Mouse (Mus musculus) neural tube, embryonic 14.5 days (tissue): Measurements from ENCODE around the gene Ell2. TPM values are rescaled to one million over a fixed set of nuclear protein-coding genes. Genes with fewer than 3 reads are reported as not detected.
"Not testable (repeated sequence)": the region's sequence is repeated elsewhere in the genome, so short reads cannot be mapped to it uniquely, and the experiment has no call there.

ENCODE experiments used
- ATAC-seq: fragments of 200-750 bp; cut with Nextera tagmentation; 2 replicates; pipeline ENCODE4 v1.8.0; 2017; ENCODE audit warnings: low read depth, mild to moderate bottlenecking, moderate TSS enrichment, moderate library complexity
- H3K27ac ChIP-seq: fragments of 300-500 bp; sonication (generic); 2 replicates; pipeline ENCODE4 v1.5.1; 2014; ENCODE audit warnings: low read depth, mild to moderate bottlenecking, control low read depth, low read length, moderate library complexity, mixed read lengths
- H3K27me3 ChIP-seq: fragments of 300-500 bp; sonication (generic); 2 replicates; pipeline ENCODE4 v1.6.1; 2014; ENCODE audit warnings: low read length; ENCODE audit not compliant: control insufficient read depth, insufficient read depth
- H3K36me3 ChIP-seq: fragments of 300-500 bp; sonication (generic); 2 replicates; pipeline ENCODE4 v1.6.1; 2014; ENCODE audit warnings: low read length, mixed read lengths; ENCODE audit not compliant: control insufficient read depth, insufficient read depth
- H3K4me1 ChIP-seq: fragments of 300-500 bp; sonication (generic); 2 replicates; pipeline ENCODE4 v1.6.1; 2014; ENCODE audit warnings: low read length; ENCODE audit not compliant: control insufficient read depth, insufficient read depth
- H3K4me2 ChIP-seq: fragments of 300-500 bp; sonication (generic); 2 replicates; pipeline ENCODE4 v1.6.1; 2014; ENCODE audit warnings: mild to moderate bottlenecking, low read depth, low read length, control low read depth
- H3K4me3 ChIP-seq: fragments of 300-500 bp; sonication (generic); 2 replicates; pipeline ENCODE4 v1.5.1; 2014; ENCODE audit warnings: low read depth, low read length, control low read depth, mixed read lengths
- H3K9ac ChIP-seq: fragments of 300-500 bp; sonication (generic); replicated peaks from 2 replicates; pipeline ENCODE4 v1.6.1; 2014; ENCODE audit warnings: low read depth, mild to moderate bottlenecking, control low read depth, low read length, mixed read lengths
- H3K9me3 ChIP-seq: fragments of 300-500 bp; sonication (generic); 2 replicates; pipeline ENCODE4 v1.6.1; 2016; ENCODE audit warnings: low read length; ENCODE audit not compliant: control insufficient read depth
- WGBS: fragments of 180-500 bp; shearing (Covaris S2); extraction: QIAGEN DNeasy Blood & Tissue Kit; methylation state at CpG from one replicate; pipeline ENCODE4 v1.1.7; 2014; 5-methylcytosine and 5-hydroxymethylcytosine counted together
- polyA plus RNA-seq: library from polyadenylated mRNA; unstranded; fragments of >200 nt; fragmentation: Nextera tagmentation; extraction: Ambion mirVana; gene quantifications from 2 replicates; pipeline ENCODE4 v1.2.1, GENCODE M21; 2014

The Ell2 gene
- polyA plus RNA-seq, 1 experiment from 2014 or later, result 2.0 TPM

DNA sequence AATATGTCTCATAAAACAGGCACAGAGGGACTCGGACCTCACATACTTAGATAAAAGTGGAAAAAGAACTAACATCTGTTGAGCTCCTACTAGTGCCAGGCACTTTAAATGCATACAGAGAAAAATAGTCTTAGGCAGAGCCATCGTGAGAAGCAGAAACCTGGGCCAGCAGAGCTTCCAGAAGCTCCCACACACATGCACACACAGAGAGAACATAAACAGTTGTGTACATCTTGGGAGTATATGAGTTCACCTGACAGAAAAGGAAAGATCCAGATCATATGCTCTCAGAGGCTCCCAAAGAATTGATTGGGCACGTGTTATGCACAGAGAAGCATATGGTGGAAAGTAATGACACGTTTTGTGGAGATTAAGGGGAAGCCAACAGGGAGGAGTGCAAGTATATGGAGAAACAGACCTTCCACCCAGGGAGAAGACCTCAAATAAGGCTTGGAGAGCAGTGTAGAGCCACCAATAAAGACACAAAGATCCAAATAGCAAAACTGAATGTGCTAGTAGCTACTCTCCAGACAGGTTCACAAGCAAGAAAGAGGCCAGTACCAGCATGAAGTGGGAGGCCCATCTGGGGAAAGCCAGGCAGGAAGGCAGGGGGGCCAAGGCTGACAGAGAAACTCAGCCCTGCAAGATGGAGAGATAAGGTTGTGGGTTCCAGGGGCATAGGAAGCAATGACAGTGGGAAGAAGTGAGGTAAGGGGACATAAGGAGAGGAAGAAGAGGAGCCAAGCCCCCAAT, 2.6 kb downstream of the Ell2 start:
- Histone ChIP-seq H3K9ac (no peak overlapping the region), H3K4me2 (peak overlapping the region; percentile 69; the same call in 1 of the 2 replicates), H3K27ac (no peak overlapping the region), H3K27me3 (no peaks in the 10 kb centered on the region), H3K4me1 (no peaks in the 10 kb centered on the region), H3K36me3 (no peaks in the 10 kb centered on the region), H3K4me3 (peak overlapping the region; percentile 56; the same call in 1 of the 2 replicates), H3K9me3 (no peaks in the 10 kb centered on the region)
- ATAC-seq, result no peak
- 44% methylated on average over 4 of the region's 4 CpGs for WGBS

DNA sequence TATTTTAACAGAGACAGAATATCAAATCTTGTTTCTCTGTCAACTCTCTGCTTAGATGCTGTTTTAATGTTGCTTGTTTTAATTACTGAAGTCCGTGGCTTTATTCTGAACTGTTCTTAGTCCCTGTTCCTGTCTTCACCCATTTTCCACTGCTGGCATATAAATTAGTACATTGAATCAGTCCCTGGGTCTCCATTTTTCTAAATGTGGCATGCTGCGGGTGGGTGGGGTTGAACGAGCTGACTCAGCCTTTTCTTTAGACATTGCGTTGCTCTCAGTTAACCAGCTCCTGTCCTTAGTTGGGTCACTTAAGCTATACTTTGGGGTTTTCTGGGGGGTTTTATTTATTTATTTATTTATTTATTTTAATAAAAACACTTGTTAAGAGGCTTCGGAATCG, 3.6 kb downstream of the Ell2 start:
- no peaks in the 10 kb centered on the region for H3K9me3 ChIP-seq
- WGBS, result 64% methylated on average over 6 of the region's 6 CpGs
- no peaks in the 10 kb centered on the region for H3K4me1 ChIP-seq
- ATAC-seq, result no peak
- no peaks in the 10 kb centered on the region for H3K27me3 ChIP-seq
- H3K4me3 ChIP-seq, result no peak overlapping the region
- H3K36me3 ChIP-seq, result no peaks in the 10 kb centered on the region
- no peak overlapping the region for H3K27ac ChIP-seq
- H3K4me2 ChIP-seq, result no peak overlapping the region
- H3K9ac ChIP-seq, result no peak overlapping the region

DNA sequence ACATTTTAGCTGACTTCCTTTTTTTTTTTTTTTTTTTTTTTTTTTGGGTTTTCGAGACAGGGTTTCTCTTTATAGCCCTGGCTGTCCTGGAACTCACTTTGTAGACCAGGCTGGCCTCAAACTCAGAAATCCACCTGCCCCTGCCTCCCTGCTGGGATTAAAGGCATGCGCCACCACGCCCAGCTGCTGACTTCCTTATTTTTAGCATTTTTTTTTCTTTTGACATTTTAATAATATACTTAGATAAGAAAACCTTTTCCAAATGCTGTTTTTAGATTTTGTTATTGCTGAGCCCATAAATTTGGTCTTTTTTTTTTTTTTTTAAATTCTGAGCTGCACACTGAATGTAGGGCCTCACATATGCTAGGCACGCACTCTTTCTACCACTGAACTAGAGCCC, 5.0 kb downstream of the Ell2 start:
- not testable (repeated sequence) for H3K4me1 ChIP-seq, H3K4me3 ChIP-seq, H3K9ac ChIP-seq, H3K9me3 ChIP-seq, H3K36me3 ChIP-seq, H3K4me2 ChIP-seq, ATAC-seq, H3K27ac ChIP-seq, H3K27me3 ChIP-seq
- 98% methylated on average over 3 of the region's 4 CpGs for WGBS

DNA sequence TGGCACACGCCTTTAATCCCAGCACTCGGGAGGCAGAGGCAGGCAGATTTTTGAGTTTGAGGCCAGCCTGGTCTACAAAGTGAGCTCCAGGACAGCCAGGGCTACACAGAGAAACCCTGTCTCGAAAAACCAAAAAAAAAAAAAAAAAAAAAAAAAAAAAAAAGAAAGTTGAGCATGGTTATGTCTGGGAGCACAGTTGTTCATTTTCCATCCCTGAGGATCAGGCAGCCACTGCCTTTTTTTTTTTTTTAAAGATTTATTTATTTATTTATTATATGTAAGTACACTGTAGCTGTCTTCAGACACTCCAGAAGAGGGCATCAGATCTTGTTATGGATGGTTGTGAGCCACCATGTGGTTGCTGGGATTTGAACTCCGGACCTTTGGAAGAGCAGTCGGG, 6.0 kb downstream of the Ell2 start:
- H3K4me3 ChIP-seq, H3K9ac ChIP-seq, H3K9me3 ChIP-seq, H3K4me2 ChIP-seq, H3K27me3 ChIP-seq, ATAC-seq, H3K36me3 ChIP-seq, H3K27ac ChIP-seq, H3K4me1 ChIP-seq: not testable (repeated sequence)
- 86% methylated on average over 5 of the region's 5 CpGs for WGBS

DNA sequence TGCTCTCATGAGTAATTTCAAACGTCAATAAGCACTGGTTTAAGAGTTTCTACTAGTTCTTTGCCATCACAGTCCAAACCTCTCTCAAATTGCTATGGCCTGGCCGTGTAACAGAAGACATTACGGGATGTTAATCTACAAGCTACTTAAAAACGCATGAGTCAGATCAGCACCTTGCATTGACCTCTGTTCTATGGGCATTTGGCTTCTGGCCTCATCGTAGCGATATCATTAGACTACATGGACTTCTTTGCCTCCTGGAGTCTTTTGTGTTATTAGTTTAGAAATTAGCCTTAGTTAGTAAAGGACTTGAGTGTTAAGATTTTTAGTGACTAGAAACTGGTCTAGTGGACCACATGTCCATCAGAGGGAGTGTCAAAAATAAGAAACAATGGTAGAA, 7.8 kb downstream of the Ell2 start:
- Histone ChIP-seq H3K27me3 (no peaks in the 10 kb centered on the region), H3K4me3 (no peak overlapping the region), H3K9ac (no peak overlapping the region), H3K4me2 (no peak overlapping the region), H3K36me3 (no peaks in the 10 kb centered on the region), H3K9me3 (no peaks in the 10 kb centered on the region), H3K27ac (no peak overlapping the region), H3K4me1 (no peaks in the 10 kb centered on the region)
- no peak for ATAC-seq
- WGBS, result 89% methylated on average over 6 of the region's 6 CpGs

DNA sequence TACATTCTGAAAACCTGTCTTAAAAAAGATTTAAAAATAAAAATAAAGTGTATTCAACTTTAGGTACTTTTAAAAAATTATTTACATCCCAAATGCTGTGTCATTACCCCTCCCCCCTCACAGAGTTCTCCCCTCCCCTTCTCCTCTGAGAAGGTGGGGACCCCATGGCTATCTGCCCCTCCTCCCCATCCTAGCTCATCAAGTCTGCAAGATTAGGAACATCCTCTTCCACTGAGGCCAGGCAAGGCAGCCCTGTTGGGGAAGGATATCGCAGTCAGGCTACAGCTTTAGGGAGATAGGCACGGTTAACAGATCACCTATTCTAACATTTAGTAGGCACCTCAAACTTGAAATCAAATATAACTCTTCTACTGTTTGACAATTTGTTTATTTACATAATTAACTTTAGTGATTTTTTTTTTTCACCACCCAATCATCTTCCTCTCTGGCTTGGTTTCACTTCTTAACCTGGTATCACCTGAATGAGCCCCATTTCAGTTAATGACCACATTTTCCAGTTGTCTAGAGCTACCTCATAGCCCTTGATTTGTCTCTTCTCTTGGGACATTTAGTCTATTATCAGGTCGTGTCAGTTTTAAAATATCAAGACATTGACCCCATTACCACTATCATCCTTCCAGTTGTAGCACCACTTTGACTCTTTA, 11.2 kb downstream of the Ell2 start:
- Histone ChIP-seq H3K4me2 (no peak overlapping the region), H3K27me3 (no peaks in the 10 kb centered on the region), H3K4me1 (no peaks in the 10 kb centered on the region), H3K9me3 (no peaks in the 10 kb centered on the region), H3K27ac (no peak overlapping the region), H3K9ac (no peak overlapping the region), H3K36me3 (no peaks in the 10 kb centered on the region), H3K4me3 (no peak overlapping the region)
- WGBS, result 72% methylated on average over 3 of the region's 3 CpGs
- ATAC-seq, result no peak; the same call in 1 of the 2 replicates

DNA sequence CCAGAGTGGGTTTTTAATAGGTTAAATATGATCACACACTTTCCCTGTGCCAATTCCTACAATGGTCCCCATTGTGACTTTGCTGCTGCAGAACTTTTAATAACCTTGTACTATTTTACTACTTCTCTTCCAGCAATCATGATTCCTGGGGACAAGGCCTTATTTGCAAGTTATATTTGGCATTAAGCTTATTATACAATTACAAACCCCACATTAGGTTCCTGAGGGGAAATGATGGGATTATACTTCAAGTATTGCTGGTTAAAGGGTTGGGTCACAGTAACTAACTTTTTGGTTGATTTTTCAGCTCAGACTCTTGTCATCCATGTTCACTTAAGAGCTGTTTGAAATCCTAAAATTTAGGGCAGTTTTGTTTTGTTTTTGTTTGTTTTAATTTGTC, 11.8 kb downstream of the Ell2 start:
- Histone ChIP-seq H3K9ac (no peak overlapping the region), H3K27me3 (no peaks in the 10 kb centered on the region), H3K4me3 (no peak overlapping the region), H3K27ac (no peak overlapping the region), H3K4me1 (no peaks in the 10 kb centered on the region), H3K4me2 (no peak overlapping the region), H3K36me3 (no peaks in the 10 kb centered on the region), H3K9me3 (no peaks in the 10 kb centered on the region)
- no peak for ATAC-seq

DNA sequence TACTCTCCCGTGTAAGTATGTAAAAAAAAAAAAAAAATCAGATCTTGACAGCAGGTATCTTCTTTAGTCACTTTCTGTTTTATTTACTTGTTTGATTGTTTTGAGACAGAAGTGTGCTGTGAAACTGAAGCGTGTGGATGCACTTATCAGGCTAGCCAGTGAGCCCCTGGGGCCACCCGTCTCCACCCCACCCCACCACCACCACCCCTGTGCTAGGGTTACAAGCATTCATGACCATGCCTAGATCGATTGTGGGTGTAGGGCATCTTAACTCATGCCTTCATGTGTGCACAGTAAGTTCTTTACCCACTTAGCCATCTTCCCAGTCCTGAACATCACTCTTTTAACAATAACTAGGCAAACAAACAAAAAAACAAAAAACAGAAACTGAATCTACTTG, 13.1 kb downstream of the Ell2 start:
- no peak overlapping the region for H3K27ac ChIP-seq
- no peak overlapping the region for H3K4me2 ChIP-seq
- no peaks in the 10 kb centered on the region for H3K27me3 ChIP-seq
- no peaks in the 10 kb centered on the region for H3K9me3 ChIP-seq
- no peaks in the 10 kb centered on the region for H3K36me3 ChIP-seq
- H3K9ac ChIP-seq, result no peak overlapping the region
- no peak for ATAC-seq
- no peaks in the 10 kb centered on the region for H3K4me1 ChIP-seq
- 88% methylated on average over 4 of the region's 4 CpGs for WGBS
- H3K4me3 ChIP-seq, result no peak overlapping the region

DNA sequence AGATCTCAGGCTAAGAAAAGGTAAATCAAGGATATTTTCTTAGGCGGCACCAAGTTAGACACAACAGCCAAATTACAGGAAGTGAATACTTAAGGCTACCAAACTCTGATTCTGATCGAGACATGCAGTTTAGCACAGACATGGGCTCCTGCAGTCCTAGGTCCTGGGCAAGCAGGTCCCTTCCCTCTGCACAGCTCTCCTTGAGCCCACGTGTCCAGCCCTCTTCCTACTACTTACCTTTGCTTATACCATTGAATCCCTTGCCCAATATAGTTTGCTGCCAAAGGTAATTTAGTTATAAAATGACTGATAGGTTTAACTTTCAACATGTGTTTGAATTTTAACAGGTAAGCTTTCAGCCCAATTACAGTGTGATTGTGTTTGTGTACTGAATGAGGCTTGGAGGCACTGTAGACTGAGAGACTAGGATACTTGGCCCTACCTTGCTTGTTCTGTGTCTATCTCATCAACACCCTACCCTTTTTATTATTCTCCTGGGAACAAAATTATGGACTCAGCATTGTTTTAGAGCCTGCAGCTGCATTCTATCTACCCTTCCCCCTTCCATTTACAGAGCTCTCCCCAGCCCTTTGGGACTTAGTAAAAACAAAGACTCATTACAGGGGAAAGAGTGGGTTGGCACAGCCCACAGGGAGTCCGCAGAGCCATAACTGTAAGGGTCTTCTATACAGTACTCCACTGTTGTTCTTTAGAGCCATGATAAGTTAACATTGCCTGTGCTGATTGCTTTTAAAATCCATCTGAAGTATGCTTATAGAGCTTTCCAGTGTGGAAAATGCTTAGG, 20.2 kb downstream of the Ell2 start:
- 65% methylated on average over 4 of the region's 4 CpGs for WGBS
- ATAC-seq, result peak; percentile 91

More for the DNA sequence above, 20.2 kb downstream of the Ell2 start:
- Histone ChIP-seq H3K27ac (no peak overlapping the region), H3K9me3 (no peaks in the 10 kb centered on the region), H3K36me3 (no peaks in the 10 kb centered on the region), H3K9ac (no peak overlapping the region), H3K4me1 (no peaks in the 10 kb centered on the region), H3K4me3 (no peak overlapping the region), H3K27me3 (no peaks in the 10 kb centered on the region), H3K4me2 (no peak overlapping the region)
